Mouse (Mus musculus) CH12.LX (cell line): ENCODE measurements at regions not wholly inside any gene's neighbourhood (a gene's known extent, or its start where the extent isn't known, plus 50 kb on each side); places are given as distances from the start of the nearest gene placed in this dataset.

ENCODE experiments used
- DNase-seq: peaks from one replicate; pipeline ENCODE4 v3.0.0-alpha.2; 2013; ENCODE audit errors: extremely low read depth
- H3K27ac ChIP-seq: 2 replicates; pipeline ENCODE4 v1.5.1; 2012; ENCODE audit warnings: low read depth, mild to moderate bottlenecking, control low read depth, moderate library complexity; ENCODE audit not compliant: insufficient read depth
- H3K27me3 ChIP-seq: replicated peaks from 2 replicates; pipeline ENCODE3; 2012; ENCODE audit warnings: inconsistent platforms
- H3K36me3 ChIP-seq, 2 experiments: replicated peaks in 1 of 2; 2 replicates each; pipeline versions ENCODE3 to v1.6.1; 2012; ENCODE audit warnings: inconsistent platforms in 1 of 2, low read length in 1 of 2, mild to moderate bottlenecking in 1 of 2, mixed read lengths in 1 of 2, moderate library complexity in 1 of 2; ENCODE audit not compliant: control insufficient read depth in 1 of 2, insufficient read depth in 1 of 2
- H3K4me1 ChIP-seq, 2 experiments: 2 replicates each; pipeline ENCODE4 v1.6.1; 2012; ENCODE audit warnings: inconsistent platforms in 1 of 2, moderate library complexity in 1 of 2; ENCODE audit not compliant: insufficient read depth in 2 of 2, control insufficient read depth in 1 of 2
- H3K4me2 ChIP-seq: 2 replicates; pipeline ENCODE4 v1.6.1; 2012; ENCODE audit warnings: low read depth, mild to moderate bottlenecking, control low read depth; ENCODE audit not compliant: poor library complexity, insufficient read depth, severe bottlenecking
- H3K4me3 ChIP-seq, 3 experiments: fragments of 150-350 bp in 1 of 3; sonication (generic) in 1 of 3; replicated peaks in 1 of 3; 2 replicates each; pipeline versions ENCODE3 to v1.5.1; 2011 to 2012; ENCODE audit warnings: low read depth in 2 of 3, low read length in 2 of 3, mild to moderate bottlenecking in 2 of 3, moderate library complexity in 2 of 3, control low read depth in 1 of 3, improper control_type of control experiment in 1 of 3, inconsistent platforms in 1 of 3, mixed read lengths in 1 of 3; ENCODE audit not compliant: poor library complexity in 1 of 3
- H3K79me2 ChIP-seq: replicated peaks from 2 replicates; pipeline ENCODE4 v1.6.1; 2012; ENCODE audit warnings: mild to moderate bottlenecking, moderate library complexity; ENCODE audit not compliant: control insufficient read depth, poor library complexity, insufficient read depth, severe bottlenecking; ENCODE audit errors: extremely low read depth
- H3K9ac ChIP-seq: 2 replicates; pipeline ENCODE4 v1.6.1; 2012; ENCODE audit warnings: low read depth, mild to moderate bottlenecking, control low read depth, moderate library complexity; ENCODE audit not compliant: insufficient read depth
- H3K9me3 ChIP-seq: replicated peaks from 2 replicates; pipeline ENCODE3; 2012; ENCODE audit warnings: low read length, inconsistent platforms, mixed read lengths
- BHLHE40 ChIP-seq: IDR thresholded peaks from 2 replicates; pipeline ENCODE4 v1.6.1; 2011; ENCODE audit warnings: mild to moderate bottlenecking, low read depth, low read length, improper control_type of control experiment
- CHD1 ChIP-seq: IDR thresholded peaks from 2 replicates; pipeline ENCODE4 v1.6.1; 2012; ENCODE audit warnings: low read depth, low read length, improper control_type of control experiment, inconsistent platforms
- E2F4 ChIP-seq: IDR thresholded peaks from 2 replicates; pipeline ENCODE4 v1.6.1; 2011; ENCODE audit warnings: low read depth, low read length, improper control_type of control experiment; ENCODE audit not compliant: insufficient replicate concordance
- ELF1 ChIP-seq: IDR thresholded peaks from 2 replicates; pipeline ENCODE4 v1.6.1; 2014; ENCODE audit warnings: low read depth, mild to moderate bottlenecking, inconsistent platforms, low read length, improper control_type of control experiment
- EP300 ChIP-seq: IDR thresholded peaks from 2 replicates; pipeline ENCODE4 v1.6.1; 2011; ENCODE audit warnings: low read length, improper control_type of control experiment
- ETS1 ChIP-seq: conservative IDR thresholded peaks from 2 replicates; pipeline ENCODE4 v1.6.1; 2012; ENCODE audit warnings: low read depth, mild to moderate bottlenecking, inconsistent platforms, low read length, improper control_type of control experiment, moderate library complexity
- KAT2A ChIP-seq: IDR thresholded peaks from 2 replicates; pipeline ENCODE4 v1.6.1; 2012; ENCODE audit warnings: low read length, improper control_type of control experiment, inconsistent platforms; ENCODE audit not compliant: insufficient replicate concordance
- MAFK ChIP-seq: IDR thresholded peaks from 2 replicates; pipeline ENCODE4 v1.6.1; 2011; ENCODE audit warnings: low read length, improper control_type of control experiment; ENCODE audit not compliant: insufficient replicate concordance
- MAX ChIP-seq: IDR thresholded peaks from 2 replicates; pipeline ENCODE4 v1.6.1; 2011; ENCODE audit warnings: low read length, improper control_type of control experiment
- MAZ ChIP-seq: IDR thresholded peaks from 2 replicates; pipeline ENCODE4 v1.6.1; 2012; ENCODE audit warnings: low read depth, mild to moderate bottlenecking, inconsistent platforms, low read length, improper control_type of control experiment, moderate library complexity
- MXI1 ChIP-seq: IDR thresholded peaks from 2 replicates; pipeline ENCODE4 v1.6.1; 2011; ENCODE audit warnings: mild to moderate bottlenecking, low read depth, low read length, improper control_type of control experiment
- MYC ChIP-seq: IDR thresholded peaks from 2 replicates; pipeline ENCODE4 v1.6.1; 2011; ENCODE audit warnings: low read depth, mild to moderate bottlenecking, improper control_type of control experiment, low read length
- NELFE ChIP-seq: IDR thresholded peaks from 2 replicates; pipeline ENCODE4 v1.6.1; 2011; ENCODE audit warnings: low read depth, low read length, improper control_type of control experiment
- NRF1 ChIP-seq: IDR thresholded peaks from 2 replicates; pipeline ENCODE4 v1.6.1; 2014; ENCODE audit warnings: low read depth, mild to moderate bottlenecking, inconsistent platforms, low read length, improper control_type of control experiment, moderate library complexity
- POLR2AphosphoS2 ChIP-seq: IDR thresholded peaks from 2 replicates; pipeline ENCODE4 v1.6.1; 2011; ENCODE audit warnings: low read depth, low read length, improper control_type of control experiment
- RAD21 ChIP-seq: IDR thresholded peaks from 2 replicates; pipeline ENCODE4 v1.6.1; 2011; ENCODE audit warnings: low read depth, mild to moderate bottlenecking, low read length, improper control_type of control experiment, moderate library complexity
- SIN3A ChIP-seq: IDR thresholded peaks from 2 replicates; pipeline ENCODE4 v1.6.1; 2012; ENCODE audit warnings: low read length, improper control_type of control experiment, inconsistent platforms
- TBP ChIP-seq: conservative IDR thresholded peaks from 2 replicates; pipeline ENCODE4 v1.6.1; 2011; ENCODE audit warnings: low read depth, low read length, improper control_type of control experiment
- USF1 ChIP-seq: IDR thresholded peaks from 2 replicates; pipeline ENCODE4 v1.6.1; 2014; ENCODE audit warnings: low read depth, mild to moderate bottlenecking, inconsistent platforms, low read length, improper control_type of control experiment
- ZC3H11A ChIP-seq: IDR thresholded peaks from 2 replicates; pipeline ENCODE4 v1.6.1; 2012; ENCODE audit warnings: low read depth, mild to moderate bottlenecking, inconsistent platforms, low read length, improper control_type of control experiment
- ZKSCAN1 ChIP-seq: IDR thresholded peaks from 2 replicates; pipeline ENCODE4 v1.6.1; 2012; ENCODE audit warnings: low read depth, inconsistent platforms, low read length, improper control_type of control experiment, borderline replicate concordance
- ZMIZ1 ChIP-seq: IDR thresholded peaks from 2 replicates; pipeline ENCODE4 v1.6.1; 2012; ENCODE audit warnings: low read depth, mild to moderate bottlenecking, inconsistent platforms, low read length, improper control_type of control experiment
- dilution Hi-C: fragments of 300-500 bp; cut with MboI; formaldehyde crosslinking; loops from 2 replicates; pipeline ENCODE4 v1.14.3; 2020; ENCODE audit warnings: low sequenced_read_pairs; ENCODE audit not compliant: extremely low pct_unique_long_range_greater_than_20kb, extremely low pct_ligation_motif_present
- in situ Hi-C: fragments of 300-500 bp; cut with MboI; formaldehyde crosslinking; loops from 3 replicates; pipeline ENCODE4 v1.14.3; 2019; ENCODE audit warnings: low sequenced_read_pairs, low pct_ligation_motif_present, low pct_unique_long_range_greater_than_20kb, mixed read lengths

DNA sequence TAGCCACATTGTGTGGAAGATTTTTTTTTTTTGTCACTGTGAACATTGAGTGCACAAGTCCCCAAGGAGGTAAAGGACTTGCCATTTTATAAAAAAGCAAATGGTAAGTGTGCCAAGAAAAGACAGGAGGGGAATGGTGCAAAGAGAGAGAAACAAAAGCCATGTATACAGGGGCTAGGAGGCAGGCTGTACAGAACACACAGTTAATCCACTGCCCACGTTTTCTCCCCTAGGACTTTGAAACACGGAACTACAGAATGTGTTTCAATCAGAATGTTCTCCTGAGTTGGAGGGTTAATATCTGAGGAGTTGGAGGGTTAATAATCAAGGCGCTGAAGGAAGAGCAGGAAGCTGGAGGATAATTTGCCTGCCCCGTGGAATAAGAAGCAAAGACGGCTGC, 165.4 kb upstream of the Pbx1 start:
- Histone ChIP-seq H3K27ac (no peak overlapping the region), H3K9me3 (peaks cover 39% of the 10 kb centered on the region), H3K36me3 (no peaks in the 10 kb centered on the region), H3K9ac (no peak overlapping the region), H3K4me3 (no peak overlapping the region), H3K4me1 (no peaks in the 10 kb centered on the region), H3K4me2 (no peak overlapping the region), H3K79me2 (no peaks in the 10 kb centered on the region; the same call in 1 of the 2 replicates), H3K27me3 (no peaks in the 10 kb centered on the region)
- dilution Hi-C loops (no loop called here), in situ Hi-C loops (no loop called here)
- no peak for DNase-seq
- no peak for TF ChIP-seq USF1
- no peak for TF ChIP-seq MYC
- no peak for TF ChIP-seq NELFE
- TF ChIP-seq NRF1 = no peak
- TF ChIP-seq ELF1 = no peak
- no peak for TF ChIP-seq SIN3A

DNA sequence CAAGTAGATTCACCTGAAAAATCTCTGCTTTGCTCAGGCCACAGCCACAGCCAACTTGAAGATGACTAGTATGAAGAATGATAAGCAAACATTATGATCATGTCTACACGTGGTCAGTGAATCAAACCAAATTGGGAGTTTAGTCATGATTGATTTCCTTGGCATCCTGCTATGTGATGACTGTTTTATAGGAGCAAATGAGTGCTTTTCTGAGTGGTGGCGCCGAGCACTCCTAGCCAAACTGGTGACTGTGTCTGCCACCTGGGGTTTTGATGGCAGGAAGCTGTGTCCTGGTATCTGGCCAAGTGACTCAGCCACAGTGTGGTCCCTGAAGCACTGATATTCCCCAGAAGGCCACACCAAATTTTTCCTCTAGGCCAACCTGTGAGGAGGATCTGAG, 152.1 kb upstream of the Pbx1 start:
- H3K9me3 ChIP-seq = peaks cover 49% of the 10 kb centered on the region
- H3K9ac ChIP-seq = no peak overlapping the region
- DNase-seq = no peak
- H3K4me1 ChIP-seq = no peaks in the 10 kb centered on the region
- H3K27me3 ChIP-seq = no peaks in the 10 kb centered on the region
- no peak overlapping the region for H3K4me3 ChIP-seq
- no peak for TF ChIP-seq RAD21
- no peak for TF ChIP-seq ZC3H11A
- no peak for TF ChIP-seq ETS1
- no peak for TF ChIP-seq TBP
- no peak for TF ChIP-seq MXI1
- no peak for TF ChIP-seq MAZ
- no peak for TF ChIP-seq SIN3A
- TF ChIP-seq CHD1 = no peak
- TF ChIP-seq BHLHE40 = no peak
- TF ChIP-seq MAFK = no peak
- no peak for TF ChIP-seq EP300
- TF ChIP-seq POLR2AphosphoS2 = no peak
- no peak for TF ChIP-seq E2F4
- TF ChIP-seq NELFE = no peak
- no peak for TF ChIP-seq MAX
- TF ChIP-seq ZKSCAN1 = no peak
- TF ChIP-seq KAT2A = no peak
- no peak for TF ChIP-seq ZMIZ1
- dilution Hi-C loops (no loop called here), in situ Hi-C loops (no loop called here)
- H3K4me2 ChIP-seq = no peak overlapping the region
- no peaks in the 10 kb centered on the region for H3K79me2 ChIP-seq
- no peaks in the 10 kb centered on the region for H3K36me3 ChIP-seq
- no peak overlapping the region for H3K27ac ChIP-seq
